Mouse (Mus musculus) forebrain, embryonic 13.5 days (tissue): ENCODE data around the gene Slc16a2. TPM values are rescaled to one million over a fixed set of nuclear protein-coding genes. Genes with fewer than 3 reads are reported as not detected.
A peak's percentile ranks its signal among the peaks of the same experiment; 100 is the strongest.

Experiments used
- ATAC-seq: fragments of 200-750 bp; cut with Nextera tagmentation; 2 replicates; pipeline ENCODE4 v1.8.0; 2017
- H3K27ac ChIP-seq: fragments of 300-500 bp; sonication (generic); 2 replicates; pipeline ENCODE4 v1.5.1; 2015; ENCODE audit warnings: inconsistent platforms, mild to moderate bottlenecking, moderate library complexity
- H3K27me3 ChIP-seq: fragments of 300-500 bp; sonication (generic); 2 replicates; pipeline ENCODE4 v1.6.1; 2015; ENCODE audit warnings: mild to moderate bottlenecking, inconsistent platforms
- H3K36me3 ChIP-seq: fragments of 300-500 bp; sonication (generic); 2 replicates; pipeline ENCODE4 v1.6.1; 2015; ENCODE audit warnings: mild to moderate bottlenecking, inconsistent platforms; ENCODE audit not compliant: poor library complexity, severe bottlenecking
- H3K4me1 ChIP-seq: fragments of 300-500 bp; sonication (generic); 2 replicates; pipeline ENCODE4 v1.6.1; 2015; ENCODE audit warnings: inconsistent platforms
- H3K4me2 ChIP-seq: fragments of 300-500 bp; sonication (generic); 2 replicates; pipeline ENCODE4 v1.6.1; 2015; ENCODE audit warnings: inconsistent platforms, mild to moderate bottlenecking, moderate library complexity
- H3K4me3 ChIP-seq: fragments of 300-500 bp; sonication (generic); 2 replicates; pipeline ENCODE4 v1.5.1; 2015; ENCODE audit warnings: mild to moderate bottlenecking, inconsistent platforms
- H3K9ac ChIP-seq: fragments of 300-500 bp; sonication (generic); 2 replicates; pipeline ENCODE4 v1.6.1; 2015; ENCODE audit warnings: mild to moderate bottlenecking, inconsistent platforms
- H3K9me3 ChIP-seq: fragments of 300-500 bp; sonication (generic); replicated peaks from 2 replicates; pipeline ENCODE4 v1.6.1; 2016; ENCODE audit warnings: inconsistent platforms
- WGBS: fragments of 180-500 bp; shearing (Covaris S2); methylation state at CpG from one replicate; pipeline ENCODE4 v1.1.7; 2015; 5-methylcytosine and 5-hydroxymethylcytosine counted together
- polyA plus RNA-seq: library from polyadenylated mRNA; unstranded; fragments of >200 nt; fragmentation: Nextera tagmentation; extraction: Ambion mirVana; gene quantifications from 2 replicates; pipeline ENCODE4 v1.2.1, GENCODE M21; 2015

Slc16a2 gene
- polyA plus RNA-seq: 14.4 and 16.8 TPM in 2 replicates

GRCm38 (mm10) chrX:103821832-103822196 lies at the start of gene Slc16a2:
Slc16a2 (minus strand) TSS chrX:103821983.
- H3K27ac ChIP-seq: peak within 1 kb of the TSS; percentile 75
- H3K4me2 ChIP-seq: peak within 1 kb of the TSS; percentile 72
- no peaks in the 10 kb centered on the region for H3K36me3 ChIP-seq
- H3K27me3 ChIP-seq: peaks cover 67% of the 10 kb centered on the region; the same call in 1 of the 2 replicates
- H3K4me3 ChIP-seq: peak within 1 kb of the TSS; percentile 54
- WGBS: 20% methylated on average over 14 of the region's 17 CpGs
- no peaks in the 10 kb centered on the region for H3K9me3 ChIP-seq
- peak within 1 kb of the TSS; percentile 66 for H3K9ac ChIP-seq
- H3K4me1 ChIP-seq: peaks cover 13% of the 10 kb centered on the region
- peak; percentile 91 for ATAC-seq

- WGBS: 66% methylated on average over 2 of the region's 2 CpGs
- H3K9me3 ChIP-seq: no peaks in the 10 kb centered on the region
- no peak for ATAC-seq
- H3K27me3 ChIP-seq: peaks cover 27% of the 10 kb centered on the region; the same call in 1 of the 2 replicates
- no peak overlapping the region for H3K9ac ChIP-seq
- H3K36me3 ChIP-seq: no peaks in the 10 kb centered on the region
- no peak overlapping the region for H3K4me2 ChIP-seq
- H3K27ac ChIP-seq: no peak overlapping the region
- no peaks in the 10 kb centered on the region for H3K4me1 ChIP-seq
- no peak overlapping the region for H3K4me3 ChIP-seq
Observed at GRCm38 (mm10) chrX:103863502-103863901, 41.7 kb upstream of the Slc16a2 start.

GRCm38 (mm10) chrX:103862877-103863276 lies 41.1 kb upstream of the Slc16a2 start:
- ATAC-seq: peak; percentile 43; the same call in 1 of the 2 replicates
- Histone ChIP-seq H3K9me3 (no peaks in the 10 kb centered on the region), H3K27ac (no peak overlapping the region), H3K4me1 (no peaks in the 10 kb centered on the region), H3K4me3 (no peak overlapping the region), H3K4me2 (no peak overlapping the region), H3K36me3 (no peaks in the 10 kb centered on the region), H3K9ac (no peak overlapping the region), H3K27me3 (peaks cover 27% of the 10 kb centered on the region; the same call in 1 of the 2 replicates)
- WGBS: 78% methylated on average over 3 of the region's 3 CpGs

- Histone ChIP-seq H3K27me3 (peaks cover 32% of the 10 kb centered on the region; the same call in 1 of the 2 replicates), H3K27ac (no peak overlapping the region), H3K9ac (no peak overlapping the region), H3K9me3 (no peaks in the 10 kb centered on the region), H3K4me3 (no peak overlapping the region), H3K4me2 (no peak overlapping the region), H3K36me3 (no peaks in the 10 kb centered on the region), H3K4me1 (no peaks in the 10 kb centered on the region)
- WGBS: 27% methylated on average over 2 of the region's 2 CpGs
- ATAC-seq: 0 out of 2 replicates have a peak, but pooled peaks have one; percentile 48
Observed at GRCm38 (mm10) chrX:103845266-103845665, 23.5 kb upstream of the Slc16a2 start.

GRCm38 (mm10) chrX:103828836-103829235 lies 7.1 kb upstream of the Slc16a2 start:
- no peak overlapping the region for H3K27ac ChIP-seq
- H3K4me3 ChIP-seq: no peak overlapping the region
- H3K4me1 ChIP-seq: no peaks in the 10 kb centered on the region
- H3K27me3 ChIP-seq: peaks cover 30% of the 10 kb centered on the region
- no peak overlapping the region for H3K9ac ChIP-seq
- H3K36me3 ChIP-seq: no peaks in the 10 kb centered on the region
- H3K9me3 ChIP-seq: no peaks in the 10 kb centered on the region
- no peak overlapping the region for H3K4me2 ChIP-seq
- WGBS: 95% methylated on average over 2 of the region's 2 CpGs
- no peak for ATAC-seq

- Histone ChIP-seq H3K27ac (peak overlapping the region; percentile 75), H3K36me3 (no peaks in the 10 kb centered on the region), H3K4me3 (peak overlapping the region; percentile 54), H3K4me2 (peak overlapping the region; percentile 72), H3K9me3 (no peaks in the 10 kb centered on the region), H3K9ac (peak overlapping the region; percentile 61), H3K4me1 (peaks cover 13% of the 10 kb centered on the region), H3K27me3 (peaks cover 67% of the 10 kb centered on the region; the same call in 1 of the 2 replicates)
- peak; percentile 58 for ATAC-seq
- WGBS: 13% methylated on average over 9 of the region's 20 CpGs
Observed at GRCm38 (mm10) chrX:103822271-103822811, 558 bp upstream of the Slc16a2 start.

GRCm38 (mm10) chrX:103821195-103821831 lies 470 bp downstream of the Slc16a2 start:
- peak overlapping the region; percentile 66 for H3K9ac ChIP-seq
- H3K4me2 ChIP-seq: peak overlapping the region; percentile 72
- peak overlapping the region; percentile 54 for H3K4me3 ChIP-seq
- no peaks in the 10 kb centered on the region for H3K9me3 ChIP-seq
- no peak for ATAC-seq
- WGBS: 31% methylated on average over 37 of the region's 37 CpGs
- no peaks in the 10 kb centered on the region for H3K36me3 ChIP-seq
- H3K27ac ChIP-seq: peak overlapping the region; percentile 57
- peaks cover 66% of the 10 kb centered on the region; the same call in 1 of the 2 replicates for H3K27me3 ChIP-seq
- H3K4me1 ChIP-seq: peaks cover 13% of the 10 kb centered on the region

GRCm38 (mm10) chrX:103820307-103821194 lies 1.2 kb downstream of the Slc16a2 start:
- peak overlapping the region; percentile 54 for H3K4me3 ChIP-seq
- H3K36me3 ChIP-seq: no peaks in the 10 kb centered on the region
- ATAC-seq: no peak
- peak overlapping the region; percentile 66 for H3K9ac ChIP-seq
- peaks cover 66% of the 10 kb centered on the region for H3K27me3 ChIP-seq
- H3K27ac ChIP-seq: no peak overlapping the region
- H3K9me3 ChIP-seq: no peaks in the 10 kb centered on the region
- peak overlapping the region; percentile 72 for H3K4me2 ChIP-seq
- peaks cover 13% of the 10 kb centered on the region for H3K4me1 ChIP-seq
- 20% methylated on average over 33 of the region's 35 CpGs for WGBS

- WGBS: 42% methylated on average over 6 of the region's 6 CpGs
- no peak for ATAC-seq
- H3K4me1 ChIP-seq: peaks cover 13% of the 10 kb centered on the region
- no peak overlapping the region for H3K27ac ChIP-seq
- no peaks in the 10 kb centered on the region for H3K9me3 ChIP-seq
- H3K36me3 ChIP-seq: no peaks in the 10 kb centered on the region
- no peak overlapping the region for H3K9ac ChIP-seq
- H3K4me3 ChIP-seq: peak overlapping the region; percentile 54
- H3K4me2 ChIP-seq: peak overlapping the region; percentile 72
- peaks cover 55% of the 10 kb centered on the region for H3K27me3 ChIP-seq
Observed at GRCm38 (mm10) chrX:103819253-103819652, 2.5 kb downstream of the Slc16a2 start.

- Histone ChIP-seq H3K9me3 (no peaks in the 10 kb centered on the region), H3K9ac (no peak overlapping the region), H3K36me3 (no peaks in the 10 kb centered on the region), H3K27me3 (peaks cover 49% of the 10 kb centered on the region), H3K4me2 (no peak overlapping the region), H3K27ac (no peak overlapping the region), H3K4me1 (no peaks in the 10 kb centered on the region), H3K4me3 (no peak overlapping the region)
- WGBS: 82% methylated on average over 1 of the region's 1 CpGs
- ATAC-seq: no peak
Observed at GRCm38 (mm10) chrX:103812690-103813089, 9.1 kb downstream of the Slc16a2 start.

- Histone ChIP-seq H3K4me1 (no peaks in the 10 kb centered on the region), H3K9ac (no peak overlapping the region), H3K9me3 (no peaks in the 10 kb centered on the region), H3K4me3 (no peak overlapping the region), H3K27me3 (peaks cover 58% of the 10 kb centered on the region), H3K27ac (no peak overlapping the region), H3K4me2 (no peak overlapping the region), H3K36me3 (no peaks in the 10 kb centered on the region)
- WGBS: 50% methylated on average over 1 of the region's 1 CpGs
- ATAC-seq: no peak
Observed at GRCm38 (mm10) chrX:103810483-103810882, 11.3 kb downstream of the Slc16a2 start.

- no peaks in the 10 kb centered on the region for H3K9me3 ChIP-seq
- H3K27me3 ChIP-seq: peaks cover 71% of the 10 kb centered on the region
- H3K4me2 ChIP-seq: no peak overlapping the region
- no peaks in the 10 kb centered on the region for H3K36me3 ChIP-seq
- ATAC-seq: no peak
- H3K27ac ChIP-seq: no peak overlapping the region
- no peak overlapping the region for H3K4me3 ChIP-seq
- whole genome bisulfite sequencing: 86% methylated on average over 4 of the region's 4 CpGs
- H3K9ac ChIP-seq: no peak overlapping the region
- no peaks in the 10 kb centered on the region; the same call in 1 of the 2 replicates for H3K4me1 ChIP-seq
Observed at GRCm38 (mm10) chrX:103806373-103806772, 15.4 kb downstream of the Slc16a2 start.
